Mouse (Mus musculus) olfactory bulb, adult 2 months (tissue): ENCODE data around the gene Mcu. TPM values are rescaled to one million over a fixed set of nuclear protein-coding genes. Genes with fewer than 3 reads are reported as not detected.
A peak's percentile ranks its signal among the peaks of the same experiment; 100 is the strongest.

ENCODE experiments used
- H3K27ac ChIP-seq: fragments of 200-500 bp; 2 replicates; pipeline ENCODE4 v1.5.1; 2012; ENCODE audit warnings: low read depth, low read length; ENCODE audit not compliant: insufficient read depth
- H3K4me1 ChIP-seq: fragments of 200-500 bp; 2 replicates; pipeline ENCODE4 v1.6.1; 2012; ENCODE audit warnings: low read length; ENCODE audit not compliant: control insufficient read depth, insufficient read depth
- H3K4me3 ChIP-seq: fragments of 200-500 bp; 2 replicates; pipeline ENCODE4 v1.5.1; 2012; ENCODE audit warnings: mild to moderate bottlenecking, low read depth, low read length, moderate library complexity; ENCODE audit not compliant: insufficient read depth
- CTCF ChIP-seq: fragments of 200-500 bp; IDR thresholded peaks from 2 replicates; pipeline ENCODE4 v1.5.1; 2012; ENCODE audit warnings: low read depth, mild to moderate bottlenecking, low read length, moderate library complexity; ENCODE audit not compliant: insufficient read depth
- POLR2A ChIP-seq: fragments of 200-500 bp; IDR thresholded peaks from 2 replicates; pipeline ENCODE4 v1.6.1; 2012; ENCODE audit warnings: mild to moderate bottlenecking, low read depth, low read length, moderate library complexity; ENCODE audit not compliant: insufficient read depth
- WGBS: fragments of 180-500 bp; shearing (Covaris S2); methylation state at CpG from one replicate; pipeline ENCODE4 v1.1.7; 2018; 5-methylcytosine and 5-hydroxymethylcytosine counted together
- polyA plus RNA-seq: library from polyadenylated mRNA; stranded (reverse); fragments of >200 nt; gene quantifications from 2 replicates; pipeline ENCODE4 v1.2.4, GENCODE M21; 2012; ENCODE audit warnings: low replicate concordance; ENCODE audit not compliant: missing spikeins, insufficient read depth, insufficient read length

Mcu gene
- polyA plus RNA-seq, 1 experiment: not detected

GRCm38 (mm10) chr10:59538767-59539532 is 77.5 kb downstream of the Mcu start:
- Histone ChIP-seq H3K4me3 (peak overlapping the region; percentile 35), H3K4me1 (peaks cover 21% of the 10 kb centered on the region), H3K27ac (peak overlapping the region; percentile 76)
- WGBS: 16% methylated on average over 17 of the region's 17 CpGs
- TF ChIP-seq POLR2A (no peak), CTCF (0 out of 2 replicates have a peak, but pooled peaks have one; percentile 6)

DNA sequence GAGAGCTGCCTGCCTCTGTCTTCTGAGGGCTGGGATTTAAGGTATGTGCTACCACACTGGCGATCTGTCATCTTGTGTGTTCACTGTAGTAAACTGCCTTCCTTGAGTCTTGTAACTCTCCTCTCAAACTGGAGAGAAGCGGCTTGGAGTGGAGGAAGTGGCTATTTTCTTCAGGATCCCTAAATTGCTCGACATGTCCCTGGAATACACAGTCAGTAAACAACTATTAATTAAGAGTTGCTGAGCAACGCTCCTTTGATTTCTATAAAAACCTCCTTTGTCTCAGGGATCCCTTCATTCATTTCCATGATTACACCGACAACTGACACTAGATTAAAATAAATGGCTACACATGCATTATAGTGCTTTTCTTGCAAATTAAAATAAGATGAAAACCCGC is 78.4 kb downstream of the Mcu start:
- Histone ChIP-seq H3K4me1 (peaks cover 21% of the 10 kb centered on the region), H3K27ac (0 out of 2 replicates have a peak overlapping the region, but pooled peaks have one; percentile 25), H3K4me3 (no peak overlapping the region)
- TF ChIP-seq POLR2A (no peak), CTCF (no peak)
- WGBS: 29% methylated on average over 6 of the region's 6 CpGs

- Histone ChIP-seq H3K4me3 (no peak overlapping the region), H3K4me1 (peaks cover 21% of the 10 kb centered on the region), H3K27ac (no peak overlapping the region)
- 46% methylated on average over 6 of the region's 6 CpGs for WGBS
- no peak for TF ChIP-seq POLR2A
- TF ChIP-seq CTCF: no peak
Measured at GRCm38 (mm10) chr10:59537579-59537978, 78.9 kb downstream of the Mcu start.

DNA sequence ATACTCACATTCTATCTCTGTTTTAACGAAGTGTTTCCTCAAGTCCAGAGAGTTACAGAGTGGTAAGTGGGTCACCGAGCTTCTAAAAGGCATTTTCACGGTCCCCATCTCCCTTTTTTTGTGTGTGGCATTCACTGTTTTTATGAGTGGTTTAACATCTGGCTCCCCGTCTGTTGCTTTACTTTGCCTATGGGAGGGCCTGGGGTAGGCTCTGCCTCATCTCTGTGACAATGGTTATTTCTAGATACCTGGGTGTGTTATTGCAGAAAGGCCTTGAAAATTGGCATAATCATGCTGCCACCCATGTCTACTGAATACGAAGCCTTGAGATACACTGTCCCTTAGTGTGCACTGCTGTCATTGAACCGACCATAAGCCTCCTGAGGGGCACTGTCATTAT is 84.2 kb downstream of the Mcu start:
- 86% methylated on average over 6 of the region's 6 CpGs for WGBS
- TF ChIP-seq CTCF (no peak), POLR2A (no peak)
- Histone ChIP-seq H3K4me3 (no peak overlapping the region), H3K4me1 (peaks cover 3% of the 10 kb centered on the region; the same call in 1 of the 2 replicates), H3K27ac (no peak overlapping the region)

DNA sequence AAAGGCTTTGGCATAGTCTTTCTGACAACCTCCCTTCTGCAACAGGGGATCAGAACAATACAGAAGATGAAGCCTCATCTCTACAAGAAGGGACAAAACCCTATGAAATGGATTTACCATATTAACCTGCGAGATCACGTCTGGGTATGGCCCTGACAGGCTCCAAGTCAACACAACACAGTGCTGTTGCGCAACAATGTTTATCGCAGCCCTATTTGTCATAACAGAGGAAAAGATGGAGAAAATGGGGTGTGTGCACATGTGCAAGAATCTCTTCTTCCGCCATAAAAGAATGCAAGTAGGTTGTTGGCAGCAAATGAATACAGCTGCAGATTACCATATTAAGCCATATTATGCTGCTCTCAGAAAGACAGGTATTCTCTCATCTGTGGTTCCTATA is 88.7 kb downstream of the Mcu start:
- WGBS: 90% methylated on average over 5 of the region's 5 CpGs
- no peak overlapping the region for H3K4me3 ChIP-seq
- TF ChIP-seq CTCF (no peak), POLR2A (no peak)
- no peak overlapping the region for H3K27ac ChIP-seq
- H3K4me1 ChIP-seq: peaks cover 2% of the 10 kb centered on the region; the same call in 1 of the 2 replicates

DNA sequence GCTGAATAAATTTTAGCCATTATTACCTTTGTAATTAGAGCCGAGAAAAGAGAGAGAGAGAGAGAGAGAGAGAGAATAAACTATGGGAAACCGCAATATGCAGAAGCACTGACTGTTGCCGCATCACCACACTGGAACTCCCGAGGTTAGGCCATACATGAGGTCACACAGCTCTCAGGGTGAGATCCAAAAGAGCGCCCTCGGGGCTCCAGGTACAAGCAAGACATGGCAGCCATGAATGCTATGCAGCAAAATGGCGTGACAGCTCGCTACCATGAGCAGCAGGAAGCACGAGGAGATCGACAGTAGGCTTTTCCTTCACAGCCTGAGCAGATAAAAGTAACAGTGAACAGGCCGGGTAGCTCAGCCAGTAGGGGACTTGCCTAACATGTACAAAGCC is 89.2 kb downstream of the Mcu start:
- peaks cover 2% of the 10 kb centered on the region; the same call in 1 of the 2 replicates for H3K4me1 ChIP-seq
- TF ChIP-seq CTCF: no peak
- TF ChIP-seq POLR2A: no peak
- 89% methylated on average over 11 of the region's 11 CpGs for WGBS

DNA sequence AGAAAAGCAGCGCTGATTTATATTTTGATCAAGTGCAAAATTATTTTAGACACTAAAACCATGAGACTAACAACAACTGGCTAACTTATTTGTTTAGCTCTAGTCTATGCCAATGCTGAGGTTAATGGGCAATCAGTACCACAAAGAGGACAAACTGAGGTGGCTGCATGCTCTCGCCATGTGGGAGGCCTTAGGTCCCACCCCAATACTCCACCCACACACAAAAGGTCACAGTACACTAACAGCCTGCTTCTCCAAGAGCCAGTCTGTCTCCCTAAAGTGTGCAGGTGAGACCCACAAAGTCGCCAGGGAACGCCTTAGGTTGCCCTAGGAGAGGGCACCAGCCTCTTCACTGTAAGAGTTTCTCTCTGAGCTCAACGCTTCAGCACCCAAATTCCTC is 91.8 kb downstream of the Mcu start:
- TF ChIP-seq CTCF: no peak
- no peak for TF ChIP-seq POLR2A

More for the DNA sequence above, 89.2 kb downstream of the Mcu start:
- Histone ChIP-seq H3K4me3 (no peak overlapping the region), H3K27ac (no peak overlapping the region)

DNA sequence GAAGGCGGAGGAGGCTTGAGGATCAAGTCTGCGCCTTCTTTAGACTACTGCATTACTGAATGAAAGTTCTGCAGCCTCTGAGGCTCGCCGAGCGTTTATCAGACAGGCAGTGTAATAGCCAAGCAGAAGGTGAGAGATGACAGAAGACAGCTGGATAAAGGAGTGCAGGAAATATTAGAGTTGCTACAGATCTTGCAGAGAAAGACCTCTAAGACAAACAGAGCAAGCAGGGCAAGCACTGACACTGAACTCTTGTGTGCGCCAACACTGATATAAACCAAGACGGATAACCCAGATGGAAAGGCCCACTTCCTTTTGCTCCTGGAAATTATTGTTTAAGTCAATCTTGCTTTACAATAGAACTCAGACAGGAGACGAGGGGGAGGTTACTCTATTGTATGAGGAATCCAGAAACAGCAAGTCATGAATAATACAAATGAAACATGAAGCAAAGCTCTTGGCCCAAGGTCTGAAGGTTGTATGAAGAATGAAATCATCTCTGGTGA is 92.6 kb downstream of the Mcu start:
- H3K4me3 ChIP-seq: no peak overlapping the region
- 64% methylated on average over 8 of the region's 8 CpGs for WGBS
- no peak overlapping the region for H3K27ac ChIP-seq
- TF ChIP-seq POLR2A (no peak), CTCF (no peak)
- peaks cover 2% of the 10 kb centered on the region; the same call in 1 of the 2 replicates for H3K4me1 ChIP-seq

More for the DNA sequence above, 91.8 kb downstream of the Mcu start:
- 92% methylated on average over 5 of the region's 5 CpGs for WGBS
- no peak overlapping the region for H3K4me3 ChIP-seq
- H3K27ac ChIP-seq: no peak overlapping the region
- H3K4me1 ChIP-seq: peaks cover 2% of the 10 kb centered on the region; the same call in 1 of the 2 replicates

- H3K4me3 ChIP-seq: no peak overlapping the region
- peaks cover 2% of the 10 kb centered on the region; the same call in 1 of the 2 replicates for H3K4me1 ChIP-seq
Measured at GRCm38 (mm10) chr10:59520701-59521100, 95.8 kb downstream of the Mcu start.

More at GRCm38 (mm10) chr10:59520701-59521100, 95.8 kb downstream of the Mcu start:
- WGBS: 68% methylated on average over 2 of the region's 2 CpGs
- H3K27ac ChIP-seq: no peak overlapping the region
- no peak for TF ChIP-seq POLR2A
- no peak for TF ChIP-seq CTCF
